Mouse (Mus musculus) large intestine, adult 2 months (tissue): ENCODE data around the gene Cyp27a1. TPM values are rescaled to one million over a fixed set of nuclear protein-coding genes. Genes with fewer than 3 reads are reported as not detected.
A peak's percentile ranks its signal among the peaks of the same experiment; 100 is the strongest.

Experiments
- DNase-seq: peaks from one replicate; pipeline ENCODE4 v3.0.0-alpha.2; 2012; ENCODE audit warnings: low read depth, low spot score
- WGBS: fragments of 180-500 bp; shearing (Covaris S2); methylation state at CpG from one replicate; pipeline ENCODE4 v1.1.7; 2018; 5-methylcytosine and 5-hydroxymethylcytosine counted together
- polyA plus RNA-seq: library from polyadenylated mRNA; depleted of rRNA; stranded (reverse); fragments of >200 nt; gene quantifications from 2 replicates; pipeline ENCODE4 v1.2.3, GENCODE M21; 2012

Cyp27a1 gene
- polyA plus RNA-seq, 1 experiment = 17.2 TPM

DNA sequence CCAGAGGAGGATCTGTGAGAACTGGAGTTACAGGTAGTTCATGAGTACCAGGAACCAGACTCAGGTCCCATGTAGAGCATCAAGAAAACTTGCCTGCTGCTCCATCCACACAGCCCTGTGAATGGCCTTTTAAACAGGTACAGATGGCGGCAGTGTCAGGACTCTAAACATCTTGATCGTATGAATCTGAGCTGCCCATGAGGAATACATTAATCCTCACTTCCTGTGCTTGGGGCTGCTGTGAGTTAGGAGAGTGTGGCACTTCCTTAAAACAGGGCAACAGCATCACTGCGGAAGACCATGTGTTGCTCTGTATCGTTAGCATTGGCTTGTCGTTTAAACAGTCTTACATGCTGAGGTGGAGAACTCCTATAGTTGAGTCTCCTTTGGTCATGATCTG, 2.1 kb downstream of the Cyp27a1 start:
- DNase-seq = no peak
- WGBS = 76% methylated on average over 5 of the region's 5 CpGs

DNA sequence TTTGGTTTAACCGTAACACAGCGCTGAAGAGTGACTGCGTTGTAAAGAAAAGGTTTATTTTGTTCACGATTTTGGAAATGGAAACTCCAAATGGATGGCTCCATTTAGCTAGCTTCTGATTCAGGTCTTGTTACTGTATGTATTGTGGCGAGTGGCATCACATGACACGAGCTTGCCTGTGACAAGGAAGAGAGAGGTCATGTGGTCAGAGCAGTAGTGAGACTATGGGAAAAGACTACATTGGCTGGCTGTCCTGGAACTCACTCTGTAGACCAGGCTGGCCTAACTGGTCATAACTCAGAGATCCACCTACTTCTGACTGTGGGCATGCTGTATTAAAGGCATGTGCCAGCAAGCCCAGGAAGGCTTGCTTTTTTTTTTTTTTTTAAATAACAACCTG, 2.5 kb downstream of the Cyp27a1 start:
- whole genome bisulfite sequencing = 88% methylated on average over 6 of the region's 6 CpGs
- DNase-seq = no peak

- 82% methylated on average over 8 of the region's 8 CpGs for WGBS
- DNase-seq = no peak
Measured at GRCm38 (mm10) chr1:74718113-74718512, 4.7 kb downstream of the Cyp27a1 start.

- no peak for DNase-seq
- WGBS = 87% methylated on average over 3 of the region's 3 CpGs
Measured at GRCm38 (mm10) chr1:74719281-74719680, 5.9 kb downstream of the Cyp27a1 start.

GRCm38 (mm10) chr1:74721657-74722056, 8.3 kb downstream of the Cyp27a1 start:
- DNase-seq = no peak
- WGBS = 76% methylated on average over 6 of the region's 6 CpGs

DNA sequence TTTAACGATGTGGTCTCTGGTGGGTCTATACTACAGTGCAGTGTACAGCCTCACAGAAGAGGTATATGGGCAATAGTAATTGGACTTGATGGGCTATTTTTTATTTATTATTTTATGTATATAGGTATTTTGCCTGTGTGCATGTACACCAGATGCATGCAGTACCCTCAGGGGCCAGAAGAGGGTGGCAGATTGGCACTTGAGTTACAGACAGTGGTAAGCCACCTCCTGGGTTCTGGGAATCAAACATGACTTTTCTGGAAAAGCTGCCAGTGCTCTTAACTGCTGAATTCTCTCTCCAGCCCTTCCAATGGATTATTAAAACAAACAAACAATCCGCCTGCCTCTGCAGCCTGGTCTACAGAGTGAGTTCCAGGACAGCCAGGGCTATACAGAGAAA, 10.4 kb downstream of the Cyp27a1 start:
- DNase-seq = no peak
- WGBS = 85% methylated on average over 2 of the region's 2 CpGs

DNA sequence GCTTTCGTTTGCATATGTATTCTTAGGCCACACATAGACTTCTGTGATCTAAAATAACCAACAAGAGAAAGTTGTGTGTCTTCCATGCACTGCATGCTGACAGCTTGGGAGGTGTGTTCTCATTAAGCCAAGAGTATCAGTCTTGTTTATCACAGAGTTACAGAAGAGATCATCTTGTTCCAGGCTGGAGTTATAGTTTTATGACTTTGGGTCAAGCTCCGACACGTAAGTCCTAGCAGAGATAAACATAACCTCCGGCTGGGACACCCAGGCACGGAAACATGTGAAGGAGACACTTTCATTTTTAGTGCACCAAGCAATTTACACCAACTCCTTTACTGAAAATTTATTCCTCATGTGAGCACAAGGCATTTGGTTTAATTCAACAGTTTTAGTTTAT, 12.7 kb downstream of the Cyp27a1 start:
- WGBS = 14% methylated on average over 5 of the region's 5 CpGs
- DNase-seq = no peak

- 16% methylated on average over 5 of the region's 5 CpGs for WGBS
- peak; percentile 67 for DNase-seq
Measured at GRCm38 (mm10) chr1:74726674-74727073, 13.3 kb downstream of the Cyp27a1 start.

GRCm38 (mm10) chr1:74728446-74728845, 15.1 kb downstream of the Cyp27a1 start:
- 88% methylated on average over 8 of the region's 8 CpGs for WGBS
- no peak for DNase-seq

GRCm38 (mm10) chr1:74736977-74737376, 23.6 kb downstream of the Cyp27a1 start:
- 87% methylated on average over 12 of the region's 12 CpGs for WGBS
- DNase-seq = no peak

DNA sequence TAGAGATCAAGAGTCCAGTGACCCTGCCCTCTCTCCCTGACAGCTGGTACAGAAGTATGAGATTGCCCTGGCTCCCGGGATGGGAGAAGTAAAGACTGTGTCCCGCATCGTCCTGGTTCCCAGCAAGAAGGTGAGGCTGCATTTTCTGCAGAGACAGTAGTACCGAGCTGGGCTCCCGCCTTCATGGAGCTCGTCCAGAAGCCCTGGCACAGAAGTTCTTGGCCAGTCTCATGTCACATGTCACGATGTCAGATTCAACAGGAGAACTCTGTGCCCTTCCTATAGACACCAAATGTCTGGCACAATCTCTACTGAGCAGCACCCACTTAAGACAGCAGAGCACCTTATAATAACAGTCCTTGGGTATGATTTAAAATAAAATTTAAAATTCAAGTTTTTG, 24.1 kb downstream of the Cyp27a1 start:
- DNase-seq = no peak
- WGBS = 92% methylated on average over 7 of the region's 7 CpGs

DNA sequence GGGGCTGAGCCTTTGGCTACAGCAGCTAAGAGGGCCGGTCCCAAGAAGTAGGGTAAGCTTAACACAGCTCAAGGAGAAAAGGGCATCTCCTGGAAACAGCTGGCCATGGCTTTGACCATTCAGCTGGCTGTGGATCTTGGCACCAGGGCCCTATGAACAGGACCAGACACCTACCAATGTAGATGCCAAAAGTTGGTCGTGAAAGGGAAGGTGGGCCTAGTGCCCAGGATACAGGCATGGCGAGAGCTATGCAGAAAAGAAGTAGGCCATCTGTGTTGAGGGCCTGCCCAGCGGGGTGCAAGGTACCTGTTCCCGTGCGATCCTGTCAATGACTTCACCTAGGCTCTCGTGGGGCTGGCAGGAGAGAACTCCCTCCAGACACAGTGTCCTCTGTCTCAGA, 27.5 kb downstream of the Cyp27a1 start:
- WGBS = 88% methylated on average over 7 of the region's 7 CpGs
- DNase-seq = no peak

- no peak for DNase-seq
- WGBS = 61% methylated on average over 5 of the region's 5 CpGs
Measured at GRCm38 (mm10) chr1:74747335-74747734, 34.0 kb downstream of the Cyp27a1 start.

- no peak for DNase-seq
- WGBS = 16% methylated on average over 30 of the region's 30 CpGs
Measured at GRCm38 (mm10) chr1:74748643-74749271, 35.4 kb downstream of the Cyp27a1 start, which contains the start of gene Prkag3. Prkag3 (minus strand) TSS chr1:74749221.

- 50% methylated on average over 7 of the region's 7 CpGs for WGBS
- no peak for DNase-seq
Measured at GRCm38 (mm10) chr1:74749301-74749700, 35.9 kb downstream of the Cyp27a1 start.

GRCm38 (mm10) chr1:74750683-74751082, 37.3 kb downstream of the Cyp27a1 start:
- WGBS = 18% methylated on average over 4 of the region's 4 CpGs
- no peak for DNase-seq

DNA sequence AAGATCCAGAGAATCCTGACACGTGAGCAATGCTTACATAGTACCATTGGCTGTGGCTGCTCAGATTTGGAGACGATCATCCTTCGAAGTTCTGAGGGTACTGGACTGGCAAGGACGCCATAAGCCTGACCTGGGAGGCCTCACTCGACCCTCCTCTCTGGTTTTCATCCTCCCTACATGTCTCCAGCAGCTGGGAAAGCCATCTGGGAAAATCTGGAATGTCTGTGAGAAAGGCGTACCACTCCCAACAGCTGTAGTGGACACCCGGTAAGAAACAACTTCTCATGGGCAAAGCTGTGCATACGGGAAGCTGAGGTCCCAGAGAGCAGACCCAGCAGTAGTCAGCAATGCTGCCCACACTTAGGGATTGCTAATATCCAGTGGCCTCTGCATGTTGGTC, 38.8 kb downstream of the Cyp27a1 start:
- WGBS = 84% methylated on average over 8 of the region's 8 CpGs
- DNase-seq = no peak

GRCm38 (mm10) chr1:74752833-74753232, 39.5 kb downstream of the Cyp27a1 start:
- DNase-seq = no peak
- WGBS = 97% methylated on average over 3 of the region's 3 CpGs

DNA sequence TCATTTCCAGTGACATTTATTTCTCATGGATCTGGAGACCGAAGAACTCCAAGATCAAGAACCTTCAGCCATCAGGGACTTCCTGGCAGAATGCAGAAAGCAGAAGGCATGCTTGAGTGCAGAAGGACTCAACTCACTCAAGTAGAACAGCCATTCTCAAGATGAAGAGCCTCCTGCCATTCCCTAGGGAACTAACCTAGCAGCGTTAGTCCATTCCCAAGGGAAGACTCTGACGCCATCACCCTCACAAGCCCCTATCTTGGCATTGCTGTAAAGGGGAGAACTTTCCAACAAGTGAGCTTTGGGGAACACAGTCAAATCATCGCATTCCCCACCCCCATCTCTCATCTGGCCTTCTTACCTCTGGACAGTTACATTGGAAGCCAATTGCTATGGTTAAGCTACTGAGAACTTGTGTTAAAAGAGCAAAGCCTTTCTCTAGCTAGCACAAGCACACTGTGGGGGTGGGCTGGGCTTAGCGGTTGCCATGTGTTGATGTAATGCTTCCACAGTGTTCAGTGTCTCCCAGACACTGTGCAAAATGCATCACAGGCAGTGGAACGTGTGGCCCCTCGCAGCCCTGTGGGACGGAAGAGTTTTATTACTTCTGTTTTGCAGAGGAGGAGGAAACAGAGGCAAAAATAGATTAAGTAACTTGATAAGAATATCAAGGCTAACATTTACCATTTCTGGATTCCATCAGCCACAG, 40.0 kb downstream of the Cyp27a1 start:
- 62% methylated on average over 8 of the region's 8 CpGs for WGBS
- no peak for DNase-seq

DNA sequence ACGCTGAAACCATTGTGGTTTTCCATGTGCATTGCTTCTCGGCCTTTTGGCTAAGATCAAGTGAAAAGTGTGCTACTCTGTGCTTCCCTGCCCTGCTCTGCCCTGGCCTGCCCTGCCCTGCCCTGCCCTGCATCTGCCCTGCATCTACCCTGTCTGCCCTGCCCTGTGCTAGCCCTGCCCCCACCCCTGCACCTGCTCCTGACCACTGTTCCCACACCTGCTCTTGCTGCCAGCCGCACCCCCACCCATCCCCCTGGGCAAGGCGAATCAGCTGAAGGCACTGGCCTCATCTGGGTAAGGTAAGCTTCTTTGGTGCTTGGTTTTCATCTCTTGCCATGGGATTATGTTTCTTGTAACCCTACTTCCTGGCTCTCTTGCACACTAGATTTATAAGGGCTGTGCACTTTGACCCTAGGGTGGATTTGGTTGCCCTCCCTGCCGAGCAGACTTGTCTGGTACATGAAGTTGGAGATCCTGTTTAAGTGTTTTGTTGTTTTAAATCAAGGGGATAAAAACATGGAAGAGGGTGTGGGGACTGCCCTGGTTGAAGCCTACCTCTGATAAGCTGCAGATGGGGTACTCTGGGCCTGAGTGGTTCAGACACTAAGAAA, 40.9 kb downstream of the Cyp27a1 start:
- 14% methylated on average over 5 of the region's 5 CpGs for WGBS
- DNase-seq = peak; percentile 51

DNA sequence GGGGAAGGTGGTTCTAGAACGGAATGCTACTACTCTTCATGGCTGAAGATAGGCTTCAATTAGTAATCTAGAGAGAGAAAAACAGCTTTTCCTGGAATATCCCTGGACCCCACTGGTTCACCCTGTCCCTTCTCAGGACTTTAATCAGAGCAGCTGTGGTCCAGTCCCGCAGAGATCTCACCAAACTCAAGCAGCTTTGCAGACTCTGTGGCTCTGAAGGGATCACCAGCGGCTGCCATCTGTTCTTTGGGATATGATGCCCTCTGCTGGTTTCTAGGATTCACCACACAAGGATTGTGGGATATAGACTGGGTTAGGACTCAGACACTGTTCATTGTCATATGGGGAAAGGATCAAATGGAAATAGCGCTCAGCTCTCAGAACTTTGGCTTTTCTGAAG, 46.4 kb downstream of the Cyp27a1 start:
- 25% methylated on average over 4 of the region's 4 CpGs for WGBS
- peak; percentile 43 for DNase-seq
